Mouse (Mus musculus) cortical plate, adult 2 months (tissue): Measurements from ENCODE around the gene Cnr2. TPM values are rescaled to one million over a fixed set of nuclear protein-coding genes. Genes with fewer than 3 reads are reported as not detected.
A peak's percentile ranks its signal among the peaks of the same experiment; 100 is the strongest.

ENCODE experiments used
- H3K27ac ChIP-seq: fragments of 200-500 bp; 2 replicates; pipeline ENCODE4 v1.5.1; 2012; ENCODE audit warnings: low read length, control low read depth, inconsistent platforms; ENCODE audit not compliant: insufficient read depth
- H3K4me1 ChIP-seq: fragments of 200-500 bp; 2 replicates; pipeline ENCODE4 v1.6.1; 2011; ENCODE audit warnings: low read length; ENCODE audit not compliant: control insufficient read depth, insufficient read depth
- H3K4me3 ChIP-seq: fragments of 200-500 bp; 2 replicates; pipeline ENCODE4 v1.5.1; 2011; ENCODE audit warnings: mild to moderate bottlenecking, low read length, control low read depth; ENCODE audit not compliant: insufficient read depth
- CTCF ChIP-seq: fragments of 200-500 bp; IDR thresholded peaks from 2 replicates; pipeline ENCODE4 v1.5.1; 2011; ENCODE audit warnings: mild to moderate bottlenecking, control low read depth, low read length; ENCODE audit not compliant: insufficient read depth; ENCODE audit errors: extremely low read depth
- POLR2A ChIP-seq: fragments of 200-500 bp; IDR thresholded peaks from 2 replicates; pipeline ENCODE4 v1.6.1; 2011; ENCODE audit warnings: mild to moderate bottlenecking, low read length, control low read depth; ENCODE audit not compliant: insufficient read depth; ENCODE audit errors: extremely low read depth
- polyA plus RNA-seq: library from polyadenylated mRNA; depleted of rRNA; stranded (reverse); fragments of >200 nt; gene quantifications from 2 replicates; pipeline ENCODE4 v1.2.3, GENCODE M21; 2012

Cnr2 gene
- polyA plus RNA-seq, 1 experiment = 0.15 TPM

DNA sequence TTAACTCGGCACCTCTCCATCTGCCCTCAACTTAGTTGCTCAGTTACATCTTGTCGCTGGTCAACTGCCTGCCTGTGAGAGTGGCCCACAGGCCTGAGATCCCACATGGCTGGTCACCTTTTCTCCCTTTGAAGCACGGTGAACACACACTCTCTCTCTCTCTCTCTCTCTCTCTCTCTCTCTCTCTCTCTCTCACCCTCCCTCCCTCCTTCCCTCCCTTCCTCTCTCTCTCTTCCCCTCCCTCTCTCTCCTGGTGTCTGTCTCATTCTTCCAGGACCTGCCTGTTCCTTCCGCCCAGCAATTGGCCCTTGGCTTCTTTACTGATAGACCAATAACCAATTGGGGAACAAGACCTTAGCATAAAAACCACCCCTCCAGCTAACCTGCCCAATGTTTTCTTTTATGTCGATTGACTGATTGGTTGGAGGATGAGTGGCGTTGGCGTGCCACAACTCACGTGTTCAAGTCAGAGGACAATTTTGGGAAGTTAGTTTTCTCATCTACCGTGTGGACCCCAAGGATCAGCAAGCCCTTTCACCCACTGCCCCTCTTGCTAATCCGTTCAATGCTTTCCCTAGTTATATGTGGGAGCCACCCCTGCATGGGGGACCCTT lies 31.1 kb downstream of the Cnr2 start:
- no peak overlapping the region for H3K4me3 ChIP-seq
- no peak overlapping the region for H3K27ac ChIP-seq
- H3K4me1 ChIP-seq = no peaks in the 10 kb centered on the region; the same call in 1 of the 2 replicates
- no peak for TF ChIP-seq CTCF
- no peak for TF ChIP-seq POLR2A

- TF ChIP-seq POLR2A (no peak), CTCF (no peak)
- no peak overlapping the region for H3K27ac ChIP-seq
- H3K4me3 ChIP-seq = no peak overlapping the region
- H3K4me1 ChIP-seq = no peaks in the 10 kb centered on the region
Observed at GRCm38 (mm10) chr4:135926861-135927260, 31.7 kb downstream of the Cnr2 start.

GRCm38 (mm10) chr4:135928376-135928775 lies 33.2 kb downstream of the Cnr2 start:
- Histone ChIP-seq H3K4me1 (no peaks in the 10 kb centered on the region), H3K27ac (no peak overlapping the region), H3K4me3 (no peak overlapping the region)
- TF ChIP-seq POLR2A (no peak), CTCF (no peak)

DNA sequence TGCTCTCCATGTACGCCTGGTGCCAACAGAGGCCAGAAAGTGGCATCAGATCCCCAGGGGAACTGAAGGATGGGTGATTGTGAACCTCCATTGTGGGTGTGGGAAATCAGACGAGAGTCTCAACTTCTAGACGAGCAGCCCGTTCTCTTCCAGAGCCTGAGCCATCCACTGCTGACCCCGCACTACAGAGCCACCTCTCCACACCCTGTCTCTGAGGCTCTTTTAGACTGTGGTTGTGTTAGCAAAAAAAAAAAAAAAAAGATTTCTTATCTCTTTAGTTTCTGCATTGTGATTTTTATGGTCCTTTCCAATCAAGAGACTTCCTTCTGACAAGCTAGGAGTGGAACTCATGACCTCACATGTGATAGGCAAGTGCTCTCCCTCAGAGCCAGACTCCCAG lies 34.2 kb downstream of the Cnr2 start:
- Histone ChIP-seq H3K27ac (no peak overlapping the region), H3K4me1 (no peaks in the 10 kb centered on the region), H3K4me3 (no peak overlapping the region)
- no peak for TF ChIP-seq CTCF
- no peak for TF ChIP-seq POLR2A

DNA sequence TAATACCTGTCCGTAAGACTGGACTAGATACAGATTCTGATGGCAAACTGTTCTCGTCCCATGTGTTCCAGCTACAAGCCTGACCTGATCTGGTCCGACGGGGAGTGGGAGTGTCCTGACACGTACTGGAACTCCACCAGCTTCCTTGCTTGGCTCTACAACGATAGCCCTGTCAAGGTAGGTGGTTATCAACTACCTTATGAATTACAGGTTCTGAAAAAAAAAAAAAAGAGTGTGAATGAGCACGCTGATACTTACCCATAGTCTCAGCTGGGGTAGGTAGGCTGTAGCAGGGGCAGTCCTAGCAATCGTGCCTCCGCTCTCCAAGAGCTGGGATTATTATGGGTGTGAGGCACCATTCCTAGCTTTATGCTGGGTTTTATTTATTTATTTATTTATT lies 34.6 kb downstream of the Cnr2 start:
- no peak overlapping the region for H3K4me3 ChIP-seq
- TF ChIP-seq POLR2A = no peak
- no peak for TF ChIP-seq CTCF
- no peak overlapping the region for H3K27ac ChIP-seq
- H3K4me1 ChIP-seq = no peaks in the 10 kb centered on the region

DNA sequence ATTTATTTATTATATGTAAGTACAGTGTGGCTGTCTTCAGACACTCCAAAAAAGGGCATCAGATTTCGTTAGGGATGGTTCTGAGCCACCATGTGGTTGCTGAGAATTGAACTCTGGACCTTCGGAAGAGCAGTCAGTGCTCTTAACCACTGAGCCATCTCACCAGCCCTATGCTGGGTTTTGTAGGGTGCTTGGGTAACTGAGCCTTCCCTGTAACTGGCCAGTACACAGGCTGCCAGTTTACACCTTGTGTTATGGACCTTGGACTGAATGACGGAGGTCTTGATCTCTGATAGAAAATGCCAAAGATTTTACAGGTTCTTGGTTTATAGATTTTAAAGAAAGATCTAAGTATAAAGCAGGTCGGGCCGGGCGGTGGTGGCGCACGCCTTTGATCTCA lies 35.0 kb downstream of the Cnr2 start:
- Histone ChIP-seq H3K27ac (no peak overlapping the region), H3K4me1 (no peaks in the 10 kb centered on the region), H3K4me3 (no peak overlapping the region)
- TF ChIP-seq POLR2A (no peak), CTCF (no peak)

- Histone ChIP-seq H3K27ac (no peak overlapping the region), H3K4me3 (no peak overlapping the region), H3K4me1 (no peaks in the 10 kb centered on the region)
- TF ChIP-seq CTCF = peak; percentile 63
- TF ChIP-seq POLR2A = no peak
Observed at GRCm38 (mm10) chr4:135931832-135932231, 36.6 kb downstream of the Cnr2 start.

- no peaks in the 10 kb centered on the region for H3K4me1 ChIP-seq
- H3K27ac ChIP-seq = 0 out of 2 replicates have a peak overlapping the region, but pooled peaks have one; percentile 19
Observed at GRCm38 (mm10) chr4:135934708-135935500, 39.7 kb downstream of the Cnr2 start.

GRCm38 (mm10) chr4:135935502-135935901 lies 40.3 kb downstream of the Cnr2 start:
- no peak overlapping the region for H3K4me3 ChIP-seq
- H3K4me1 ChIP-seq = no peaks in the 10 kb centered on the region
- H3K27ac ChIP-seq = no peak overlapping the region
- TF ChIP-seq CTCF = no peak

More at GRCm38 (mm10) chr4:135934708-135935500, 39.7 kb downstream of the Cnr2 start:
- H3K4me3 ChIP-seq = no peak overlapping the region
- TF ChIP-seq POLR2A (no peak), CTCF (no peak)

DNA sequence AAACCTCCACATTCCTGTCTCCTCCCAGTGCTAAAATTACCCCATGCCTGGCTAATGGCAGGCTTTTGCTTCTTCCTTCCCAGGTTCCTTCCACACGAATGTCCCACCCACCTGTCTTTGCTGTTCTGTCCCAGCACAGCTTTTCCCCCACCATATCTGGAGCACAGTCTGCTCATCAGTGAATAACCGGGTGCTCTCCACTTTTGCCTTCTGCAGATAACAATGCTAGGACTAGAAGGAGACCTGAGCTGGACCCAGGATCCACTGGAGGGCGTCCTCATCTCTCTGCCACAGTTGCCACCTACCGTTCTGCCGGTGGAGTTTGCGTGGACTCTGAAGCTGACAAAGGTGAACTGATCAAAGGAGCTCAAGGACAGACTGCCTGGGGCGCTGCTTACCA lies 43.7 kb downstream of the Cnr2 start:
- Histone ChIP-seq H3K4me3 (no peak overlapping the region), H3K4me1 (no peaks in the 10 kb centered on the region), H3K27ac (no peak overlapping the region)
- TF ChIP-seq POLR2A = no peak
- TF ChIP-seq CTCF = no peak
